Mouse (Mus musculus): Measurements from ENCODE around the gene Sv2c.

GRCm38 (mm10) chr13:95997294-95997693 lies 135.1 kb downstream of the Sv2c start:
- no peak for TF ChIP-seq EP300 (IDR thresholded peaks at IDR 0.05; ENCODE audit: low read depth)
- no peak for TF ChIP-seq CTCF (IDR thresholded peaks at IDR 0.05; ENCODE audit: low read depth)
